Mouse (Mus musculus): ENCODE data around the gene Rgcc. TPM values are rescaled to one million over a fixed set of nuclear protein-coding genes. Genes with fewer than 3 reads are reported as not detected.

Rgcc gene
- polyA plus RNA-seq (2021), result 3.0 TPM

GRCm38 (mm10) chr14:79301466-79301875, at the start of gene Rgcc:
Rgcc (minus strand) TSS chr14:79301645.
- no peaks in the 10 kb centered on the region for H3K27me3 ChIP-seq
- POLR2A ChIA-PET, result no interaction called here
- in situ Hi-C loops (cut with MboI; ENCODE audit: low pct_unique_long_range_greater_than_20kb), result loop anchor here (25.0 kb wide), 1 partner anchor 639 kb away; no protein-coding TSS in a partner anchor
- DNase-seq (ENCODE audit: low read depth, low spot score) (no peak), ATAC-seq (peak; percentile 93)
- no peak for TF ChIP-seq CTCF (IDR thresholded peaks at IDR 0.05)
- CTCF ChIA-PET, result interaction anchor here (1.0 kb wide), 1 partner anchor 177 kb away, joined by 3 read pairs; no protein-coding TSS in a partner anchor

- CTCF ChIA-PET, result interaction anchor here (1.2 kb wide), 1 partner anchor 9 kb away, joined by 5 read pairs; no protein-coding TSS in a partner anchor
- no peak for ATAC-seq
- in situ Hi-C loops (cut with MboI; ENCODE audit: low pct_unique_long_range_greater_than_20kb), result no loop called here
These were observed 44.9 kb upstream of the Rgcc start for GRCm38 (mm10) chr14:79346384-79346783.

GRCm38 (mm10) chr14:79335613-79336012, 34.2 kb upstream of the Rgcc start:
- no peak for ATAC-seq
- no peaks in the 10 kb centered on the region for H3K27me3 ChIP-seq
- ChIA-PET CTCF (interaction anchor here (1.5 kb wide), 1 partner anchor 15 kb away, joined by 3 read pairs; no protein-coding TSS in a partner anchor), POLR2A (interaction anchor here (1.2 kb wide), 1 partner anchor 10 kb away, joined by 3 read pairs; no protein-coding TSS in a partner anchor)
- DNase-seq (ENCODE audit: low read depth, low spot score), result no peak
- in situ Hi-C loops (cut with MboI; ENCODE audit: low pct_unique_long_range_greater_than_20kb), result no loop called here
- TF ChIP-seq CTCF (IDR thresholded peaks at IDR 0.05), result no peak

More at GRCm38 (mm10) chr14:79346384-79346783, 44.9 kb upstream of the Rgcc start:
- TF ChIP-seq CTCF (IDR thresholded peaks at IDR 0.05), result no peak
- POLR2A ChIA-PET, result interaction anchor here (1.6 kb wide), 1 partner anchor 10 kb away, joined by 3 read pairs; no protein-coding TSS in a partner anchor
- H3K27me3 ChIP-seq, result no peaks in the 10 kb centered on the region
- DNase-seq (ENCODE audit: low read depth, low spot score), result no peak

GRCm38 (mm10) chr14:79331936-79332335, 30.5 kb upstream of the Rgcc start:
- DNase-seq (ENCODE audit: low read depth, low spot score) (no peak), ATAC-seq (no peak)
- ChIA-PET CTCF (interaction anchor here (1.0 to 1.6 kb wide), 3 partner anchors 11 to 718 kb away, joined by 3 to 6 read pairs (median 3); no protein-coding TSS in a partner anchor), POLR2A (no interaction called here)
- in situ Hi-C loops (cut with MboI; ENCODE audit: low pct_unique_long_range_greater_than_20kb), result loop anchor here (5.0 kb wide), 1 partner anchor 205 kb away; no protein-coding TSS in a partner anchor
- H3K27me3 ChIP-seq, result no peaks in the 10 kb centered on the region
- no peak for TF ChIP-seq CTCF (IDR thresholded peaks at IDR 0.05)

- DNase-seq (ENCODE audit: low read depth, low spot score), result no peak
- TF ChIP-seq CTCF (IDR thresholded peaks at IDR 0.05), result no peak
- H3K27me3 ChIP-seq, result no peaks in the 10 kb centered on the region
- in situ Hi-C loops (cut with MboI; ENCODE audit: low pct_unique_long_range_greater_than_20kb), result loop anchor here (5.0 kb wide), 1 partner anchor 204 kb away; no protein-coding TSS in a partner anchor
- ChIA-PET POLR2A (no interaction called here), CTCF (interaction anchor here (0.9 to 1.3 kb wide), 3 partner anchors 12 to 207 kb away, joined by 3 to 6 read pairs (median 6); no protein-coding TSS in a partner anchor)
- no peak for ATAC-seq
These were observed 29.6 kb upstream of the Rgcc start for GRCm38 (mm10) chr14:79330944-79331561.

GRCm38 (mm10) chr14:79327033-79327432, 25.6 kb upstream of the Rgcc start:
- no peaks in the 10 kb centered on the region for H3K27me3 ChIP-seq
- DNase-seq (ENCODE audit: low read depth, low spot score) (peak; percentile 12), ATAC-seq (no peak)
- in situ Hi-C loops (cut with MboI; ENCODE audit: low pct_unique_long_range_greater_than_20kb), result no loop called here
- ChIA-PET CTCF (interaction anchor here (0.7 to 1.4 kb wide), 6 partner anchors 13 to 205 kb away, joined by 3 to 7 read pairs (median 4); no protein-coding TSS in a partner anchor), POLR2A (interaction anchor here (0.8 kb wide), 1 partner anchor 203 kb away, joined by 5 read pairs; no protein-coding TSS in a partner anchor)
- peak; percentile 68 for TF ChIP-seq CTCF (IDR thresholded peaks at IDR 0.05)

- ATAC-seq (no peak), DNase-seq (ENCODE audit: low read depth, low spot score) (no peak)
- POLR2A ChIA-PET, result interaction anchor here (0.8 kb wide), 1 partner anchor 199 kb away, joined by 3 read pairs; no protein-coding TSS in a partner anchor
- TF ChIP-seq CTCF (IDR thresholded peaks at IDR 0.05), result no peak
- in situ Hi-C loops (cut with MboI; ENCODE audit: low pct_unique_long_range_greater_than_20kb), result loop anchor here (25.0 kb wide), 1 partner anchor 662 kb away; no protein-coding TSS in a partner anchor
- no peaks in the 10 kb centered on the region for H3K27me3 ChIP-seq
- CTCF ChIA-PET, result interaction anchor here (1.4 to 1.5 kb wide), 2 partner anchors 159 to 200 kb away, joined by 5 to 6 read pairs; no protein-coding TSS in a partner anchor
These were observed 22.8 kb upstream of the Rgcc start for GRCm38 (mm10) chr14:79324112-79324840.

GRCm38 (mm10) chr14:79321881-79322280, 20.4 kb upstream of the Rgcc start:
- ChIA-PET CTCF (interaction anchor here (1.3 kb wide), 1 partner anchor 9 kb away, joined by 4 read pairs; no protein-coding TSS in a partner anchor), POLR2A (no interaction called here)
- TF ChIP-seq CTCF (IDR thresholded peaks at IDR 0.05), result no peak
- no peak for ATAC-seq
- DNase-seq (ENCODE audit: low read depth, low spot score), result no peak
- H3K27me3 ChIP-seq, result no peaks in the 10 kb centered on the region
- in situ Hi-C loops (cut with MboI; ENCODE audit: low pct_unique_long_range_greater_than_20kb), result loop anchor here (25.0 kb wide), 1 partner anchor 660 kb away; no protein-coding TSS in a partner anchor

- ATAC-seq (peak; percentile 51), DNase-seq (ENCODE audit: low read depth, low spot score) (no peak)
- in situ Hi-C loops (cut with MboI; ENCODE audit: low pct_unique_long_range_greater_than_20kb), result loop anchor here (25.0 kb wide), 1 partner anchor 659 kb away; no protein-coding TSS in a partner anchor
- POLR2A ChIA-PET, result no interaction called here
- CTCF ChIA-PET, result interaction anchor here (0.7 to 1.2 kb wide), 4 partner anchors 12 to 196 kb away, joined by 3 to 9 read pairs (median 3); no protein-coding TSS in a partner anchor
- H3K27me3 ChIP-seq, result no peaks in the 10 kb centered on the region
- peak; percentile 61 for TF ChIP-seq CTCF (IDR thresholded peaks at IDR 0.05)
These were observed 19.7 kb upstream of the Rgcc start for GRCm38 (mm10) chr14:79321152-79321551.

GRCm38 (mm10) chr14:79317602-79318001, 16.2 kb upstream of the Rgcc start:
- no peak for TF ChIP-seq CTCF (IDR thresholded peaks at IDR 0.05)
- DNase-seq (ENCODE audit: low read depth, low spot score), result no peak

More at GRCm38 (mm10) chr14:79317602-79318001, 16.2 kb upstream of the Rgcc start:
- CTCF ChIA-PET, result no interaction called here
- in situ Hi-C loops (cut with MboI; ENCODE audit: low pct_unique_long_range_greater_than_20kb), result loop anchor here (25.0 kb wide), 1 partner anchor 655 kb away; no protein-coding TSS in a partner anchor
- ATAC-seq, result no peak
- POLR2A ChIA-PET, result no interaction called here
- no peaks in the 10 kb centered on the region for H3K27me3 ChIP-seq
